Mouse (Mus musculus): Measurements from ENCODE around the gene Bloc1s1. TPM values are rescaled to one million over a fixed set of nuclear protein-coding genes. Genes with fewer than 3 reads are reported as not detected.

Bloc1s1 gene
- polyA plus RNA-seq, 1 experiment from 2014 or later, result 188 TPM

DNA sequence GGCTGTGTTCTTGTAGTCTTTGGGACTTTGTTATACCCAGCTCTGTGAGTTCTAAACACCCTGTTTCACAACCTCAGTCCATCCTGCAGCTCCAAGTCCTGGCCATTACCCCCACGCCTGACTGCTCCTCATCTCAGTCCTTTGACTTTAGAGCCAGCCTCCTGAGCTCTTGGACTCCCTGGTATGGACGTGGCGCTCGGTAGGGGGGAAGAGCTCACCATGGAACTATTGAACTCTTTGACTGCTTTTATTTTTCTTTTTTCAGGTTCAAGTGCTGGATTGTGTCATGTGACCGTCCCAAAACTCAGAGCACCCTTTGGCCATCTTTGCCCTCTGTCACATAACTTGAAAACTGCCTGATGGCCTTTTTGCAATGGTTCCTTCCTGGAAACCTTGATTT, 41.8 kb downstream of the Bloc1s1 start:
- no peak overlapping the region for H3K9ac ChIP-seq
- peaks cover 72% of the 10 kb centered on the region for H3K36me3 ChIP-seq (replicated peaks)
- H3K27me3 ChIP-seq, result no peaks in the 10 kb centered on the region
- no peak overlapping the region for H3K4me3 ChIP-seq (replicated peaks)
- no peak for ATAC-seq (ENCODE audit: low FRiP score)
- no peak overlapping the region for H3K27ac ChIP-seq
- 74% methylated on average over 5 of the region's 5 CpGs for WGBS
- H3K4me1 ChIP-seq, result no peaks in the 10 kb centered on the region
- H3K9me3 ChIP-seq, result no peaks in the 10 kb centered on the region
- no peak overlapping the region for H3K4me2 ChIP-seq

- Histone ChIP-seq H3K9ac (no peak overlapping the region), H3K4me1 (no peaks in the 10 kb centered on the region), H3K4me2 (no peak overlapping the region), H3K9me3 (no peaks in the 10 kb centered on the region), H3K36me3 (replicated peaks) (peaks cover 63% of the 10 kb centered on the region), H3K27me3 (no peaks in the 10 kb centered on the region), H3K4me3 (replicated peaks) (no peak overlapping the region), H3K27ac (no peak overlapping the region)
- 91% methylated on average over 2 of the region's 2 CpGs for WGBS
- no peak for ATAC-seq (ENCODE audit: low FRiP score)
Observed at GRCm38 (mm10) chr10:128878811-128879210, 45.0 kb downstream of the Bloc1s1 start.

GRCm38 (mm10) chr10:128878291-128878690, 45.5 kb downstream of the Bloc1s1 start:
- peaks cover 63% of the 10 kb centered on the region for H3K36me3 ChIP-seq (replicated peaks)
- no peak overlapping the region for H3K9ac ChIP-seq
- H3K27me3 ChIP-seq, result no peaks in the 10 kb centered on the region
- no peak overlapping the region for H3K4me2 ChIP-seq
- no peak overlapping the region for H3K4me3 ChIP-seq (replicated peaks)
- no peak for ATAC-seq (ENCODE audit: low FRiP score)
- H3K9me3 ChIP-seq, result no peaks in the 10 kb centered on the region
- H3K4me1 ChIP-seq, result no peaks in the 10 kb centered on the region
- H3K27ac ChIP-seq, result no peak overlapping the region

DNA sequence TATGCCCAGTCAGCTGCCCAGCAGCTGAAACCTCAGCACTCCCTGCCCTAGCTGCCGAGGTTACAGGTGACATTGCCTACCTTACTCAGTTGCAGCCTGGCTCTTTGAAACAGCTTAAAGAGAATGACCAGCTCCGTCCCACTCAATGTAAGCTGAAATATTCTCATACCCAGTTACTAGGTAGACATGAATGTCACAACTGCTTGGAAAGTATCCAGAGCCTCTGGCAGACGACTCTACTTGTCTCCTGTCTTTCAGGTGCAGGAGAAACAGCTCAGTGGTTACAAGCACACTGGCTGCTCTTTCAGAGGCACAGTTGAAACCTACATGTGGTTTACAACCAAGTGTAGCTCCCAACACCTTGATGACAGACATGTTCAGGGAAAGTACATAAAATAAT, 53.5 kb downstream of the Bloc1s1 start:
- H3K27ac ChIP-seq, result no peak overlapping the region
- H3K4me3 ChIP-seq (replicated peaks), result no peak overlapping the region
- H3K9ac ChIP-seq, result no peak overlapping the region
- H3K4me2 ChIP-seq, result no peak overlapping the region
- H3K27me3 ChIP-seq, result no peaks in the 10 kb centered on the region
- no peak for ATAC-seq (ENCODE audit: low FRiP score)
- peaks cover 59% of the 10 kb centered on the region for H3K36me3 ChIP-seq (replicated peaks)
- no peaks in the 10 kb centered on the region for H3K4me1 ChIP-seq
- H3K9me3 ChIP-seq, result no peaks in the 10 kb centered on the region
- WGBS, result 87% methylated on average over 3 of the region's 3 CpGs

Other genes with a start within 250 kb of the Bloc1s1 start
- gene Suox, start 250.0 kb downstream of the Bloc1s1 start, polyA plus RNA-seq (2016; fragmentation: Nextera tagmentation; extraction: Ambion mirVana), result 10.4 and 10.7 TPM in 2 replicates
- 90.9 and 98.8 TPM in 2 replicates for gene Rab5b, start 227.8 kb downstream of the Bloc1s1 start, polyA plus RNA-seq (2016; fragmentation: Nextera tagmentation; extraction: Ambion mirVana)
- gene Pmel, start 219.8 kb downstream of the Bloc1s1 start, polyA plus RNA-seq (2016; fragmentation: Nextera tagmentation; extraction: Ambion mirVana), result 0.88 and 4.4 TPM in 2 replicates
- gene Cdk2, start 219.0 kb downstream of the Bloc1s1 start, polyA plus RNA-seq (2016; fragmentation: Nextera tagmentation; extraction: Ambion mirVana), result 95.2 and 104 TPM in 2 replicates
- 3.9 and 4.2 TPM in 2 replicates for gene Dgka, start 179.2 kb downstream of the Bloc1s1 start, polyA plus RNA-seq (2016; fragmentation: Nextera tagmentation; extraction: Ambion mirVana)
- 51.2 and 52.8 TPM in 2 replicates for gene Pym1, start 176.1 kb downstream of the Bloc1s1 start, polyA plus RNA-seq (2016; fragmentation: Nextera tagmentation; extraction: Ambion mirVana)
- gene Mmp19, start 133.1 kb downstream of the Bloc1s1 start, polyA plus RNA-seq (2016; fragmentation: Nextera tagmentation; extraction: Ambion mirVana), result 0.40 and 0.60 TPM in 2 replicates
- 55.0 and 58.9 TPM in 2 replicates for gene Dnajc14, start 120.0 kb downstream of the Bloc1s1 start, polyA plus RNA-seq (2016; fragmentation: Nextera tagmentation; extraction: Ambion mirVana)
- 18.4 and 21.3 TPM in 2 replicates for gene Tmem198b, start 119.7 kb downstream of the Bloc1s1 start, polyA plus RNA-seq (2016; fragmentation: Nextera tagmentation; extraction: Ambion mirVana)
- gene Sarnp, start 106.7 kb downstream of the Bloc1s1 start, polyA plus RNA-seq (2016; fragmentation: Nextera tagmentation; extraction: Ambion mirVana), result 251 and 256 TPM in 2 replicates
- gene Ormdl2, start 102.4 kb downstream of the Bloc1s1 start, polyA plus RNA-seq (2016; fragmentation: Nextera tagmentation; extraction: Ambion mirVana), result 47.4 and 53.0 TPM in 2 replicates
- gene Gdf11, start 32.3 kb downstream of the Bloc1s1 start, polyA plus RNA-seq (2016; fragmentation: Nextera tagmentation; extraction: Ambion mirVana), result 9.3 and 9.6 TPM in 2 replicates
- 129 and 160 TPM in 2 replicates for gene Cd63, start 23.0 kb downstream of the Bloc1s1 start, polyA plus RNA-seq (2016; fragmentation: Nextera tagmentation; extraction: Ambion mirVana)
- 11.3 and 13.3 TPM in 2 replicates for gene Rdh5, start 1.1 kb downstream of the Bloc1s1 start, polyA plus RNA-seq (2016; fragmentation: Nextera tagmentation; extraction: Ambion mirVana)
- 0.46 and 0.73 TPM in 2 replicates for gene Itga7, start 9.8 kb upstream of the Bloc1s1 start, polyA plus RNA-seq (2016; fragmentation: Nextera tagmentation; extraction: Ambion mirVana)
- gene Mettl7b, start 37.0 kb upstream of the Bloc1s1 start, polyA plus RNA-seq (2016; fragmentation: Nextera tagmentation; extraction: Ambion mirVana), result not detected in 2 replicates
- not detected in 2 replicates for gene Olfr9, start 65.4 kb upstream of the Bloc1s1 start, polyA plus RNA-seq (2016; fragmentation: Nextera tagmentation; extraction: Ambion mirVana)
- not detected in 2 replicates for gene Olfr763, start 86.8 kb upstream of the Bloc1s1 start, polyA plus RNA-seq (2016; fragmentation: Nextera tagmentation; extraction: Ambion mirVana)
- gene Olfr764-ps1, start 115.9 kb upstream of the Bloc1s1 start, polyA plus RNA-seq (2016; fragmentation: Nextera tagmentation; extraction: Ambion mirVana), result not detected in 2 replicates
- not detected in 2 replicates for gene Olfr765, start 126.0 kb upstream of the Bloc1s1 start, polyA plus RNA-seq (2016; fragmentation: Nextera tagmentation; extraction: Ambion mirVana)
- gene Olfr766-ps1, start 144.9 kb upstream of the Bloc1s1 start, polyA plus RNA-seq (2016; fragmentation: Nextera tagmentation; extraction: Ambion mirVana), result not detected in 2 replicates
- not detected in 2 replicates for gene Olfr767, start 158.9 kb upstream of the Bloc1s1 start, polyA plus RNA-seq (2016; fragmentation: Nextera tagmentation; extraction: Ambion mirVana)
- gene Olfr768, start 175.3 kb upstream of the Bloc1s1 start, polyA plus RNA-seq (2016; fragmentation: Nextera tagmentation; extraction: Ambion mirVana), result not detected in 2 replicates
- not detected in 2 replicates for gene Olfr769, start 193.8 kb upstream of the Bloc1s1 start, polyA plus RNA-seq (2016; fragmentation: Nextera tagmentation; extraction: Ambion mirVana)
- gene Olfr770, start 215.0 kb upstream of the Bloc1s1 start, polyA plus RNA-seq (2016; fragmentation: Nextera tagmentation; extraction: Ambion mirVana), result not detected in 2 replicates
- not detected in 2 replicates for gene Olfr771, start 240.7 kb upstream of the Bloc1s1 start, polyA plus RNA-seq (2016; fragmentation: Nextera tagmentation; extraction: Ambion mirVana)